Mouse (Mus musculus): Measurements from ENCODE around the gene B430305J03Rik. TPM values are rescaled to one million over a fixed set of nuclear protein-coding genes. Genes with fewer than 3 reads are reported as not detected.

Gene B430305J03Rik
- total RNA-seq (2023) = 1.2 TPM

DNA sequence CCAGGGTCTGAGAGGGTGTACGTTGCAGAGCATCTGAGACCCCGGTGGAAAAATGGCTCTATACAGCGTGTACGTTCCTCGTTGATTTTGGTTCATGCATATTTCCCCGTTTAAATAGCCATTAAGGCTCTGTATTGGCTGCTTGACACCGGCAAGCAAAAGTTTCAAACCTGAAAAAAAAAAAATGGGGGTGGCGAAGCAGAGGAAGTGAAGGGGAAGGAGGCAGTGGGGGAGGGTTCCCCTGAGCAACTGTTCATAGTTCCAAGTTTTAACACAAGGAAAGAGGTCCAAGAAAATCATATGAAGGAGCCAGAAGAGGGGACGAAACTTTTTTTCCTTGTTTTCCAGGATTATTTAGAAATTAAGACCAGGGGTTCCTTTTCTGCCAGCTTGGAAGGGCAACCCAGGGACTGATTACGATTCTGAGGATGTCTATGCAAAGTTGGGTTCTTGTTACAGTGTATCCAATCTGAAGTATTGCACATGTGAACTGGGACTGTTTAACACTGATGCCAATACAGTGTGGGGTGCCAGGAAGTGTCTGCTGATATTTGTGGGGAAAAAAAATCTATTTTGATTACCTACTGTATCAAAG lies at the start of gene B430305J03Rik:
B430305J03Rik (minus strand) TSS at position 173 of the 595 bp plus-strand sequence.

DNA sequence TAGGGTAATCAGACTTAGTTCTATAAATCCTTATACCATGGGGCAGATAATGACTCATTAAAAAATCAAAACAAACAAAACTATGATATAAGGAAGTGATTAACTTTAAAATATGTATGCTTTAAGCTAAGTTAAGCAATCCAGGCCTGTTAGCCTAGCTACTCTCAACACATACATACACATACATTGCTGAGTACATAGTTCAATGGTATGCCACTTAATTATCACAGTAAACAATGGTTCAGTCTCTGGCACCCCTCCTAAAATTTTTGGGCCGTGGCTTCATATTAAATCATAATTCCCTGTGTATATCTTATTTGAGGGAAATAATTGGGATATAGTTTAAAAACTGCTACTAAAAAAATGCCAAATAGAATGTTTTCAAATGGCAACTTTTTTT lies 4.4 kb downstream of the B430305J03Rik start, which contains the start of gene Rap2b:
Rap2b (plus strand) TSS at position 301 of the 400 bp plus-strand sequence.

Other genes starting within 250 kb of the B430305J03Rik start
- gene Rap2b, start 4.3 kb downstream of the B430305J03Rik start, total RNA-seq (2023) = 15.2 TPM

All from CD4-positive naive resting alpha-beta T cell, adult 76 days (primary cell).